Mouse (Mus musculus): ENCODE measurements at regions not wholly inside any gene's neighbourhood (a gene's known extent, or its start where the extent isn't known, plus 50 kb on each side); places are given as distances from the start of the nearest gene placed in this dataset.

DNA sequence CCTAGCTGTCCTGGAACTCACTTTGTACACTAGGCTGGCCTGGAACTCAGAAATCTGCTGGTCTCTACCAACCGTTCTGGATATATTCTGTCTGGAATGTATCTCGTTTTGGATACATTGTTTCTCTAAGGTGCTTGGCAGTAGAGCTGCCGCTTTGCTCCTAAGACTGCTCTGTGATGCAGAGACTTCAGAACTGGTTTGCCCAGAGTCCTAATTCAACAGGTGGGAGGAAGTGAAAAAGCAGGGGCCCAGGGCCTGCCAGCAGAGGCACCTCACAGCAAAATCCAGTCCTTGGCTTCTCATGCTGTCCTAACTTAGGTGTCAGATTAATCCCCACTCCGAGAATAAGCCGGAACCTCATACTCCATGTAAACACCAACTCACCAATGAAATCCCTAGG lies 67.3 kb upstream of the Rreb1 start:
- TF ChIP-seq CTCF (IDR thresholded peaks at IDR 0.05; ENCODE audit: extremely low read depth, insufficient read depth, insufficient read length, insufficient replicate concordance), result no peak
- TF ChIP-seq POLR2A (IDR thresholded peaks at IDR 0.05; ENCODE audit: low read depth, low read length), result no peak
